Mouse (Mus musculus) heart, adult 2 months (tissue): Measurements from ENCODE around the gene Tnfrsf18.

Experiments
- CTCF ChIP-seq: fragments of 200-600 bp; IDR thresholded peaks from 2 replicates; pipeline ENCODE4 v1.8.1; 2022; ENCODE audit warnings: antibody characterized with exemption, mild to moderate bottlenecking, moderate library complexity
- EP300 ChIP-seq: fragments of 200-500 bp; IDR thresholded peaks from 2 replicates; pipeline ENCODE4 v1.6.1; 2011; ENCODE audit warnings: low read depth, low read length, control low read depth; ENCODE audit not compliant: insufficient read depth
- POLR2A ChIP-seq: fragments of 200-500 bp; IDR thresholded peaks from 2 replicates; pipeline ENCODE4 v1.6.1; 2011; ENCODE audit warnings: mild to moderate bottlenecking, low read depth, low read length, control low read depth; ENCODE audit not compliant: insufficient read depth

DNA sequence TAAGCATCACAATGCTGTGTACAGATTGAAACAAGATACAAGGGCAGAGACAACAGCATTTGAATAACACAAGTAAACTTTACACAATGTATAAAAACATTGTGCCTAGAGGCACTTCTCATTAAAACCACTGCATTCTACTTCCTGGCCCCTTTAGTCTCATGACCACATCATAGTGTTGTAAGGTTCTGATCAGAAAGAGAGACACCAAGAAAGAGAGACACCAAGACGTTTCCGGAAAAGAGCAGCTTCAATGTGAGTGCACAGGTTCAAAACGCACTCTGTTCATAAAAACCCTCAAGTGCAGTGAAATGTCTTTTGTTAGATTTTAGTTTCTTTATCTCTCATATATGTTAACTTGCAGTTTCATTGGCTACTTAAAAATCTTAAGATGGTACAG lies 21.9 kb upstream of the Tnfrsf18 start:
- no peak for TF ChIP-seq POLR2A
- TF ChIP-seq CTCF: no peak
- no peak for TF ChIP-seq EP300
